Mouse (Mus musculus) forebrain, embryonic 16.5 days (tissue): ENCODE measurements around the gene Ethe1. TPM values are rescaled to one million over a fixed set of nuclear protein-coding genes. Genes with fewer than 3 reads are reported as not detected.
A peak's percentile ranks its signal among the peaks of the same experiment; 100 is the strongest.

ENCODE experiments used
- ATAC-seq: fragments of 200-750 bp; cut with Nextera tagmentation; 2 replicates; pipeline ENCODE4 v1.8.0; 2017; ENCODE audit warnings: mild to moderate bottlenecking, moderate library complexity
- H3K27ac ChIP-seq: fragments of 300-500 bp; sonication (generic); 2 replicates; pipeline ENCODE4 v1.5.1; 2014; ENCODE audit warnings: low read length, control low read depth
- H3K27me3 ChIP-seq: fragments of 300-500 bp; sonication (generic); replicated peaks from 2 replicates; pipeline ENCODE4 v1.6.1; 2014; ENCODE audit warnings: low read length; ENCODE audit not compliant: control insufficient read depth, insufficient read depth
- H3K36me3 ChIP-seq: fragments of 300-500 bp; sonication (generic); 2 replicates; pipeline ENCODE4 v1.6.1; 2014; ENCODE audit not compliant: control insufficient read depth, insufficient read depth
- H3K4me1 ChIP-seq: fragments of 300-500 bp; sonication (generic); replicated peaks from 2 replicates; pipeline ENCODE4 v1.6.1; 2014; ENCODE audit warnings: low read length; ENCODE audit not compliant: control insufficient read depth, insufficient read depth
- H3K4me2 ChIP-seq: fragments of 300-500 bp; sonication (generic); 2 replicates; pipeline ENCODE4 v1.6.1; 2014; ENCODE audit warnings: mild to moderate bottlenecking, low read length, control low read depth
- H3K4me3 ChIP-seq: fragments of 300-500 bp; sonication (generic); replicated peaks from 2 replicates; pipeline ENCODE4 v1.5.1; 2014; ENCODE audit warnings: mild to moderate bottlenecking, low read length, control low read depth
- H3K9ac ChIP-seq: fragments of 300-500 bp; sonication (generic); replicated peaks from 2 replicates; pipeline ENCODE4 v1.6.1; 2014; ENCODE audit warnings: low read depth, low read length, control low read depth
- H3K9me3 ChIP-seq: fragments of 300-500 bp; sonication (generic); 2 replicates; pipeline ENCODE4 v1.6.1; 2016; ENCODE audit warnings: low read length; ENCODE audit not compliant: control insufficient read depth
- WGBS: fragments of 180-500 bp; shearing (Covaris S2); extraction: QIAGEN DNeasy Blood & Tissue Kit; methylation state at CpG from one replicate; pipeline ENCODE4 v1.1.7; 2014; 5-methylcytosine and 5-hydroxymethylcytosine counted together
- polyA plus RNA-seq: library from polyadenylated mRNA; unstranded; fragments of >200 nt; fragmentation: Nextera tagmentation; extraction: Ambion mirVana; gene quantifications from 2 replicates; pipeline ENCODE4 v1.2.1, GENCODE M21; 2015

Ethe1 gene
- 19.8 and 23.3 TPM in 2 replicates for polyA plus RNA-seq

- ATAC-seq, result peak; percentile 84
- 2% methylated on average over 30 of the region's 30 CpGs for WGBS
- H3K9me3 ChIP-seq, result no peaks in the 10 kb centered on the region
- H3K27me3 ChIP-seq, result peaks cover 18% of the 10 kb centered on the region
- peak within 1 kb of the TSS; percentile 52; the same call in 1 of the 2 replicates for H3K27ac ChIP-seq
- H3K36me3 ChIP-seq, result no peaks in the 10 kb centered on the region
- H3K4me3 ChIP-seq, result peak within 1 kb of the TSS; percentile 64
- peaks cover 12% of the 10 kb centered on the region for H3K4me1 ChIP-seq
- H3K4me2 ChIP-seq, result peak within 1 kb of the TSS; percentile 66
- H3K9ac ChIP-seq, result peak within 1 kb of the TSS; percentile 79
Measured at GRCm38 (mm10) chr7:24587330-24588105, at the start of gene Ethe1, which contains the start of gene Zfp575. TSS of gene Ethe1 (plus strand) at chr7:24587543. TSS of gene Zfp575 (minus strand) at chr7:24587641.

- H3K9ac ChIP-seq, result no peak overlapping the region
- no peak overlapping the region for H3K27ac ChIP-seq
- no peak for ATAC-seq
- peaks cover 21% of the 10 kb centered on the region for H3K4me1 ChIP-seq
- no peak overlapping the region for H3K4me2 ChIP-seq
- 80% methylated on average over 5 of the region's 5 CpGs for WGBS
- no peak overlapping the region for H3K4me3 ChIP-seq
- no peaks in the 10 kb centered on the region for H3K9me3 ChIP-seq
- H3K27me3 ChIP-seq, result no peaks in the 10 kb centered on the region
- peaks cover 4% of the 10 kb centered on the region; the same call in 1 of the 2 replicates for H3K36me3 ChIP-seq
Measured at GRCm38 (mm10) chr7:24537591-24537990, 49.8 kb upstream of the Ethe1 start.

GRCm38 (mm10) chr7:24538154-24538553 is 49.2 kb upstream of the Ethe1 start:
- 37% methylated on average over 5 of the region's 5 CpGs for WGBS
- H3K27me3 ChIP-seq, result no peaks in the 10 kb centered on the region
- H3K4me3 ChIP-seq, result no peak overlapping the region
- peaks cover 17% of the 10 kb centered on the region for H3K4me1 ChIP-seq
- no peak for ATAC-seq
- peaks cover 4% of the 10 kb centered on the region; the same call in 1 of the 2 replicates for H3K36me3 ChIP-seq
- no peak overlapping the region for H3K27ac ChIP-seq
- H3K9me3 ChIP-seq, result no peaks in the 10 kb centered on the region
- H3K9ac ChIP-seq, result no peak overlapping the region
- no peak overlapping the region for H3K4me2 ChIP-seq

GRCm38 (mm10) chr7:24538701-24539100 is 48.6 kb upstream of the Ethe1 start:
- no peak overlapping the region for H3K9ac ChIP-seq
- WGBS, result 88% methylated on average over 5 of the region's 5 CpGs
- no peaks in the 10 kb centered on the region for H3K9me3 ChIP-seq
- no peak overlapping the region for H3K4me2 ChIP-seq
- no peak overlapping the region for H3K4me3 ChIP-seq
- no peak overlapping the region for H3K27ac ChIP-seq
- H3K27me3 ChIP-seq, result no peaks in the 10 kb centered on the region
- H3K4me1 ChIP-seq, result peaks cover 12% of the 10 kb centered on the region
- ATAC-seq, result no peak
- peaks cover 4% of the 10 kb centered on the region; the same call in 1 of the 2 replicates for H3K36me3 ChIP-seq

- H3K36me3 ChIP-seq, result peaks cover 4% of the 10 kb centered on the region; the same call in 1 of the 2 replicates
- no peaks in the 10 kb centered on the region for H3K27me3 ChIP-seq
- peaks cover 5% of the 10 kb centered on the region for H3K4me1 ChIP-seq
- H3K9ac ChIP-seq, result no peak overlapping the region
- H3K9me3 ChIP-seq, result no peaks in the 10 kb centered on the region
- no peak for ATAC-seq
- WGBS, result 94% methylated on average over 4 of the region's 4 CpGs
- no peak overlapping the region for H3K4me2 ChIP-seq
- H3K27ac ChIP-seq, result no peak overlapping the region
- no peak overlapping the region for H3K4me3 ChIP-seq
Measured at GRCm38 (mm10) chr7:24539686-24540085, 47.7 kb upstream of the Ethe1 start.

- Histone ChIP-seq H3K27ac (no peak overlapping the region), H3K36me3 (peaks cover 2% of the 10 kb centered on the region; the same call in 1 of the 2 replicates), H3K9me3 (no peaks in the 10 kb centered on the region), H3K27me3 (no peaks in the 10 kb centered on the region), H3K9ac (no peak overlapping the region), H3K4me2 (no peak overlapping the region), H3K4me3 (no peak overlapping the region), H3K4me1 (peaks cover 13% of the 10 kb centered on the region)
- 84% methylated on average over 2 of the region's 2 CpGs for WGBS
- no peak for ATAC-seq
Measured at GRCm38 (mm10) chr7:24544506-24544905, 42.8 kb upstream of the Ethe1 start.

- Histone ChIP-seq H3K27me3 (no peaks in the 10 kb centered on the region), H3K9me3 (no peaks in the 10 kb centered on the region), H3K27ac (peak within 1 kb of the TSS; percentile 56; the same call in 1 of the 2 replicates), H3K4me2 (peak within 1 kb of the TSS; percentile 80), H3K9ac (peak within 1 kb of the TSS; percentile 83), H3K4me1 (peaks cover 13% of the 10 kb centered on the region), H3K4me3 (peak within 1 kb of the TSS; percentile 83), H3K36me3 (peaks cover 2% of the 10 kb centered on the region; the same call in 1 of the 2 replicates)
- peak; percentile 6; the same call in 1 of the 2 replicates for ATAC-seq
- 30% methylated on average over 13 of the region's 13 CpGs for WGBS
Measured at GRCm38 (mm10) chr7:24546068-24546614, 41.2 kb upstream of the Ethe1 start, which contains the start of the genes Pinlyp and Xrcc1. TSS of gene Pinlyp (minus strand) at chr7:24546118. TSS of gene Xrcc1 (plus strand) at chr7:24546289.

- under 1% methylated on average over 57 of the region's 57 CpGs for WGBS
- no peaks in the 10 kb centered on the region for H3K9me3 ChIP-seq
Measured at GRCm38 (mm10) chr7:24546634-24547389, 40.5 kb upstream of the Ethe1 start.

More at GRCm38 (mm10) chr7:24546634-24547389, 40.5 kb upstream of the Ethe1 start:
- Histone ChIP-seq H3K9ac (peak overlapping the region; percentile 83), H3K27ac (peak overlapping the region; percentile 56; the same call in 1 of the 2 replicates), H3K4me3 (peak overlapping the region; percentile 83), H3K4me1 (peaks cover 13% of the 10 kb centered on the region), H3K27me3 (no peaks in the 10 kb centered on the region), H3K36me3 (peaks cover 2% of the 10 kb centered on the region; the same call in 1 of the 2 replicates), H3K4me2 (peak overlapping the region; percentile 80)
- ATAC-seq, result peak; percentile 98
